Mouse (Mus musculus) liver, postnatal 0 days (tissue): ENCODE data around the gene Pcp4. TPM values are rescaled to one million over a fixed set of nuclear protein-coding genes. Genes with fewer than 3 reads are reported as not detected.

Experiments used
- ATAC-seq: fragments of 200-750 bp; cut with Nextera tagmentation; 2 replicates; pipeline ENCODE4 v1.8.0; 2017; ENCODE audit warnings: mild to moderate bottlenecking, moderate library complexity
- DNase-seq: peaks from one replicate; pipeline ENCODE4 v3.0.0-alpha.2; 2016
- H3K27ac ChIP-seq: fragments of 300-500 bp; sonication (generic); 2 replicates; pipeline ENCODE4 v1.5.1; 2014; ENCODE audit warnings: antibody characterized with exemption, moderate library complexity, mild to moderate bottlenecking, low read depth
- H3K27me3 ChIP-seq: fragments of 300-500 bp; sonication (generic); 2 replicates; pipeline ENCODE4 v1.6.1; 2014; ENCODE audit warnings: low read length, control low read depth, mixed read lengths; ENCODE audit not compliant: insufficient read depth
- H3K36me3 ChIP-seq: fragments of 300-500 bp; sonication (generic); replicated peaks from 2 replicates; pipeline ENCODE4 v1.6.1; 2014; ENCODE audit warnings: mild to moderate bottlenecking, control low read depth, low read length, moderate library complexity, mixed read lengths; ENCODE audit not compliant: insufficient read depth
- H3K4me1 ChIP-seq: fragments of 300-500 bp; sonication (generic); 2 replicates; pipeline ENCODE4 v1.6.1; 2014; ENCODE audit warnings: antibody characterized with exemption, mild to moderate bottlenecking, control low read depth; ENCODE audit not compliant: insufficient read depth
- H3K4me2 ChIP-seq: fragments of 300-500 bp; sonication (generic); 2 replicates; pipeline ENCODE4 v1.6.1; 2014; ENCODE audit warnings: low read depth, mild to moderate bottlenecking, low read length, moderate library complexity, mixed read lengths
- H3K4me3 ChIP-seq: fragments of 300-500 bp; sonication (generic); 2 replicates; pipeline ENCODE4 v1.5.1; 2014; ENCODE audit warnings: low read depth, low read length
- H3K9ac ChIP-seq: fragments of 300-500 bp; sonication (generic); replicated peaks from 2 replicates; pipeline ENCODE4 v1.6.1; 2014; ENCODE audit warnings: mild to moderate bottlenecking, moderate library complexity
- H3K9me3 ChIP-seq: fragments of 300-500 bp; sonication (generic); 2 replicates; pipeline ENCODE4 v1.6.1; 2016; ENCODE audit warnings: mild to moderate bottlenecking, control low read depth, low read length, mixed read lengths
- CTCF ChIP-seq: sonication (generic); IDR thresholded peaks from 2 replicates; pipeline ENCODE4 v1.5.1; 2016; ENCODE audit warnings: antibody characterized with exemption, low read depth
- EP300 ChIP-seq: IDR thresholded peaks from 2 replicates; pipeline ENCODE4 v1.6.1; 2016; ENCODE audit warnings: antibody characterized with exemption, low read depth, mild to moderate bottlenecking
- WGBS: fragments of 180-500 bp; shearing (Covaris S2); extraction: QIAGEN DNeasy Blood & Tissue Kit; methylation state at CpG from one replicate; pipeline ENCODE4 v1.1.7; 2014; ENCODE audit not compliant: insufficient replicate concordance; 5-methylcytosine and 5-hydroxymethylcytosine counted together
- polyA plus RNA-seq: library from polyadenylated mRNA; unstranded; fragments of >200 nt; fragmentation: Nextera tagmentation; extraction: Ambion mirVana; gene quantifications from 2 replicates; pipeline ENCODE4 v1.2.1, GENCODE M21; 2015

Pcp4 gene
- polyA plus RNA-seq: not detected in 2 replicates

GRCm38 (mm10) chr16:96467445-96467844 is at the start of gene Pcp4:
Pcp4 (plus strand) TSS chr16:96467606.
- H3K9ac ChIP-seq: no peak within 1 kb of the TSS
- 12% methylated on average over 8 of the region's 8 CpGs for WGBS
- no peaks in the 10 kb centered on the region for H3K4me1 ChIP-seq
- no peak within 1 kb of the TSS for H3K27ac ChIP-seq
- ATAC-seq: no peak
- H3K4me2 ChIP-seq: no peak within 1 kb of the TSS
- no peaks in the 10 kb centered on the region for H3K9me3 ChIP-seq
- DNase-seq: peak; percentile 73
- TF ChIP-seq EP300: no peak
- TF ChIP-seq CTCF: peak; percentile 92
- no peak within 1 kb of the TSS for H3K4me3 ChIP-seq
- no peaks in the 10 kb centered on the region for H3K36me3 ChIP-seq
- no peaks in the 10 kb centered on the region for H3K27me3 ChIP-seq

DNA sequence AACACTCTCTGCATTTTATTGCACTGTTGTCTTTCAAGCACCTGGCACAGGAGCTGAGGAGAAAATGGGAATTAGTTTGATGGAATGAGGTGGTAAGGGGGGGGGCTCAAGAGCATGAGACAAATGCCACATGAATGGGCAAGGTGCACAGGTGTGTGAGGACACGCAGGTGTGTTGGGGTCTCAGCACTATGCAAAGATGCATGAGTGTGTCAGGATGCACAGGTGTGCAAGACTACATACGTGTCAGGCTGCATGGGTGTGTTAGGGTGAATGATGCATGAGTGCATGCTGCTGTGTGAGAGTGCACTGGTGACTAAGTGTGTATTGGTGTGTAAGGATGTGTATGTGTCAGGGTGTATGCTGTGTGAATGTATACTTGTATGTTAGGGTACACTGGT is 42.4 kb upstream of the Pcp4 start:
- Histone ChIP-seq H3K36me3 (peaks cover 5% of the 10 kb centered on the region; the same call in 1 of the 2 replicates), H3K4me1 (no peaks in the 10 kb centered on the region), H3K9ac (no peak overlapping the region), H3K27ac (no peak overlapping the region), H3K4me2 (no peak overlapping the region), H3K4me3 (no peak overlapping the region), H3K27me3 (no peaks in the 10 kb centered on the region), H3K9me3 (no peaks in the 10 kb centered on the region)
- ATAC-seq (no peak), DNase-seq (no peak)
- WGBS: 64% methylated on average over 2 of the region's 2 CpGs
- TF ChIP-seq EP300: no peak
- TF ChIP-seq CTCF: no peak

DNA sequence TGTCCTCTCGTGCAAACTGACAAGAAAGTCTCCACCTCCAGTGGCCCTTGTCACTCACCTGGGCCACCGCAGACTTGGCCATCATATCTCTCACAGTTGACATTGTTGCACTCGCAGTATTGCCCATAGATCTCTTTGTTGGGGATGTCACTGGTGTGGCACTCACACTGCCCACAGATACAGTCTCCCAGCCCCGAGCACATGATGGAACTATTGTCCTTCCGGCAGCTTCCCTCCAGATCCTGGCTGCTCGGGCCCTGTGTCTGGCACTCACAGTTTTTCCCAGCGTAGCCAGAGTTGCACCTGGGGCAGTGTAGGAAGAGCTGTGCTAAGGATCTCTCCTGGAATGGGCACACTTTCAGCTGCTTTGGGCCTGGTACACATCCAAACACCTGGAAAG is 40.7 kb upstream of the Pcp4 start:
- Histone ChIP-seq H3K9me3 (no peaks in the 10 kb centered on the region), H3K27ac (no peak overlapping the region), H3K36me3 (peaks cover 4% of the 10 kb centered on the region; the same call in 1 of the 2 replicates), H3K4me3 (no peak overlapping the region), H3K9ac (no peak overlapping the region), H3K27me3 (no peaks in the 10 kb centered on the region), H3K4me2 (no peak overlapping the region), H3K4me1 (no peaks in the 10 kb centered on the region)
- WGBS: 73% methylated on average over 7 of the region's 7 CpGs
- no peak for TF ChIP-seq CTCF
- no peak for TF ChIP-seq EP300
- ATAC-seq (no peak), DNase-seq (no peak)

- Histone ChIP-seq H3K4me3 (no peak overlapping the region), H3K36me3 (0 out of 2 replicates have a peak, but pooled peaks cover 4% of the 10 kb centered on the region), H3K9ac (no peak overlapping the region), H3K4me2 (no peak overlapping the region), H3K27me3 (no peaks in the 10 kb centered on the region), H3K4me1 (no peaks in the 10 kb centered on the region), H3K9me3 (no peaks in the 10 kb centered on the region), H3K27ac (no peak overlapping the region)
- TF ChIP-seq EP300: no peak
- no peak for TF ChIP-seq CTCF
- DNase-seq: no peak
- 46% methylated on average over 3 of the region's 3 CpGs for WGBS
- ATAC-seq: no peak
Measured at GRCm38 (mm10) chr16:96429046-96429445, 38.4 kb upstream of the Pcp4 start.

GRCm38 (mm10) chr16:96433266-96433665 is 34.1 kb upstream of the Pcp4 start:
- Histone ChIP-seq H3K4me1 (no peaks in the 10 kb centered on the region), H3K4me3 (no peak overlapping the region), H3K36me3 (no peaks in the 10 kb centered on the region), H3K27me3 (no peaks in the 10 kb centered on the region), H3K27ac (no peak overlapping the region), H3K9me3 (no peaks in the 10 kb centered on the region), H3K4me2 (no peak overlapping the region), H3K9ac (no peak overlapping the region)
- DNase-seq (no peak), ATAC-seq (no peak)
- WGBS: 68% methylated on average over 10 of the region's 10 CpGs
- TF ChIP-seq EP300 (no peak), CTCF (no peak)

DNA sequence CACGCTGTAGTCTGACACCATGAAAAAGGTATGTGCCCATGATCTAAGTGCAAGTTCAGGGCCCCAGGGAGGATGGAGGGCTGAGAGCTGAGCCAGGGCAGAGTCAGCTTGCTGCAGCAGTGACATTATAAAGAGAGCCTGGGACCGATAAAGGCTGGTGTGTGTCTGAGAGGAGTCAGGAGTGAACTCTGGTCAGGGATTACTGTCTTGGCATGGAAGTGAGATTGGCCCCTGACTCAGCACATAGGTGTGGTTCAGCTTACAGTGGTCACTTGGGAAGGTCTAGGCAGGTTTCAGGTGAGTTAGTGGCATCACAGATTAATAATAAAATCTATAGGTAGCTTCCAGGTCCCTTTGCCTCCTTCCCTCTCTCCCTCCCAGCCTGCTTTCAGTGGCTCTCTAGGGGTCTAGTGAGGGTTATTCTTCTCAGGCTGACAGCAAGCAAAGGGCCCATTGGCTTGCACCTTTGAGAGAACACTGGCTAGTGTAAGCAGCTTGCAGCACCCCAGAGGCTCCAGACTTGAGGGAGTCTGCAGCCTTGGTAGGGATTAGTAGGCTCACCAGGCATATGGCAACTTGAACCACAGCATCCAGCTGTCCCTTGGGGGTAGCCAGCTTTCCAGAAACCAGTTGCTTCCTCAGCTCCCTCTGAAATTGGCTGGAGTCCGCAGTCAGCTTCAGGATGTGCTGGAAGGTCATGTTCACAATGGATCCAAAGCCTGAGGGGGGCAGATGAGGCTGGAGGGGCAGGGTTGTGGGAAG is 33.2 kb upstream of the Pcp4 start:
- no peaks in the 10 kb centered on the region for H3K36me3 ChIP-seq
- H3K4me3 ChIP-seq: no peak overlapping the region
- ATAC-seq (no peak), DNase-seq (no peak)
- H3K27me3 ChIP-seq: no peaks in the 10 kb centered on the region
- no peak for TF ChIP-seq CTCF
- no peak for TF ChIP-seq EP300
- 73% methylated on average over 3 of the region's 3 CpGs for WGBS
- no peak overlapping the region for H3K4me2 ChIP-seq
- no peaks in the 10 kb centered on the region for H3K9me3 ChIP-seq
- no peaks in the 10 kb centered on the region for H3K4me1 ChIP-seq
- no peak overlapping the region for H3K9ac ChIP-seq
- H3K27ac ChIP-seq: no peak overlapping the region
